Mouse (Mus musculus) kidney, adult 18-20 months (tissue): ENCODE data around the gene Bcl2a1b.

ENCODE experiments used
- DNase-seq: peaks from one replicate; pipeline ENCODE4 v3.0.0; 2021

Gene Bcl2a1b

GRCm38 (mm10) chr9:89253400-89253799, 54.4 kb downstream of the Bcl2a1b start:
- DNase-seq = no peak

- no peak for DNase-seq
These were observed 57.7 kb downstream of the Bcl2a1b start for GRCm38 (mm10) chr9:89256556-89257335.
